Mouse (Mus musculus) cerebellum, postnatal 25 days (tissue): ENCODE measurements around the gene Ptgis.

Source experiments
- DNase-seq, 2 experiments: peaks; one replicate each; pipeline ENCODE4 v3.0.0; 2021; ENCODE audit warnings: mixed read lengths in 2 of 2

The Ptgis gene

DNA sequence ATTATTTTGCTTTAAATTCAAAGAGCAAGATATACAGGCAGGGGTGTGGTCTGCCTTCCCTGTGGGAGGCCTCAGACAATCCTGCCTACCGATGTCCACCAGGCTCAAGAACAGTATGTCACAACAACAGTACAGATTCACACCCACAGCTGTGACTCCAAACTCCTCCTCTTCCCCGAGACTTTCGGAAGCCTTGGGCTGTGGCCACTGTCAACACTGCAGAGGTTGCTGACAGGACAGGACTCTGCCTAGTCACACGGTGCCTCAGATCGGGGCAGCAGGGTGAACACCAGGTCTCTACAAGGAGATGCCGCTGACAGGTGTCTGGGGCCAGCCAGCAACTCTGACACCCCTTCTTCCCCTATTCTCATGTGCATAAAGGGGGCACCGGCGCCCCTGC is 92.7 kb downstream of the Ptgis start:
- DNase-seq = no peak

DNA sequence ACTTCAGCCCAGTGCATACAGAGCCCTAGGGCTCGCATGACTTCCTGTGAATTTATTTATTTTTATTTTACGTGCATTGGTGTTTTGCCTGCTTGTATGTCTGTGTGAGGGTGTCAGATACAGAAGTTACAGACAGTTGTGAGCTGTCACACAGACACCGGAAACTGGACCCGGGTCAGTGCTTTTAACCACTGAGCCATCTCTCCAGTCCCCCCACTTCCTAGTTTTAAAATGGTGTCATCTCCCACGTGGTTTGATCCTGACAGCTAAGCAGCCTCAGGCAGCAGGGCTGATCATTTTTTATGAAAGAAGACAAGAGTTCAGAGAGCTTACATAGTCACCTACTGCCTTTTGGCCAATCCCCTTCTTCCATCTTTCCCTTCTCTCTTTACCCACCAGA is 94.5 kb downstream of the Ptgis start:
- DNase-seq = no peak

DNA sequence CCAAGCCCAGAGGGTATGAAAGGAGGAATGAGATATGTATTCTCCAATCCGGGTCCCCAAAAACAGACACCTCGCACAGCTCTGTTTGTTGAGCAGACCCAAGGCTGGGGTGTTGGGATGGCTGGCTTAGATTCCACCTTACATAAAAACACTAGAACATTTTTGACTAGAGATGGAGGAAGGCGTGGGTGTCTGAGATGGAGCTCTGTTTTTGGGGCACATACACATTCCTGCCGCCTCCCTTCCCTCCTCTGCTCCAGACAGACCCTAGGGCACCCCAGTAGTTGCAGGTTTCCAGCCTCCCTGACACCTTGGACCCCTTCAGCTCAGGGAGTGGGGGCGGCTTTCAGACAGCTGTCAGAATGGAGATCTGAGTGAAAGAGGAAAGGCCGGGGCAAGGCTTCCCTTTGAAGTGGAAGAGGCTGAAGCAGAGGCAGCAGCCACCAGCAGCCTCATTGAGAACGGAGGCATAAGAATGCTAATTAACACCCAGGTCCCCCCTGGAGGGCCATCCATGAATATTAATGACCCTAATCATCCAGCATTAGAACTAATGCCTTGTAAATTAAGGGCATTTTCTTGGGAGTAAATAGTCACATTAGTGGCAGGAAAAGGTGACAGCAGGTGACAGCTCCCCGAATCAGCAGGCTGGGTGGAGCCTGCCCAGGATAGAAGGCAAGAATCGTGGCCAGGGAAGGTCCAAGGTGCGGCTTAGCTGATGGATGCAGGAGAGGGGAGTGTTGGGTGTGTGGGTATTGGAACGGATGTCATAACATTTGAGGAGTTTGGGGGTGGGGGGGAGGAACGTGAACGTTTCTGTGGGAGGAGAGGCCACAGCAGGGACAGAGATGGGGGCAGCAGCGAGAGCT is 95.7 kb downstream of the Ptgis start:
- no peak for DNase-seq

DNA sequence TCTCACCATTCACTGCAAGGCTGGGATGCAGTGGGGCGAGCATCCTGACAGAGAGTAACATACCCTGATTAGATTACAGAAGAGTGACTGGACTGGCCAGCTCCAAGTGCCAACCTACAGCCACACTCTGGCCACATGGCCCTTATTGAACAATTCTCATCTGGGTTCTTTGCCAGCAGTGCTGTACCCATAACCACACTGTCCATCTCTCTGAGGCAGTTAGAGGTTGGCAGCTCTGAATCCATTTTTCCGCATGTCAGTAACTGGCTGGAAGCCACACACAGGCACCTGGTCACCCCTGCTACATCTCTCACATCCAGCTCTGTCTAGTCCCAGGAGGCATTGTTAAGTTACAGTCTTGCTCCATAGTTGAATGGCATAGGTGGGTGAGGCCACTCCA is 96.5 kb downstream of the Ptgis start:
- DNase-seq = no peak

DNA sequence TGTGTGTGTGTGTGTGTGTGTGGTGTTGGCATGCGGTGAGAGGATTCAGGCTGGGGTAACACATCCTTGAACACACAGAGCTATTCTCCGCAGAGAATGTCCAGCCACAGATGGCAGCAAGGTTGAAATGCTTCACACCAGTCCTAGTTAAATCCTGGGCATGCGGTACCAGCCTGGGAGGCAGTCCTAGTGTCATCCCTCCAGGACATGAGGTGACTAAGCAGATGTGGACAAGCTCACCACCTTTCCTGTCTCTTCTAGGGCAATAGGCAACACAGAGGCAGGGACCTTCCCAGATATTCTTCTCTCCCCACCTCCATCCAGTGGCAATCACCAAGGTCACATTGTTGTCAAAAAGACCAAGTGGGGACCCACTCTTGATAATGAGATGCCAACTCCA is 98.1 kb downstream of the Ptgis start:
- no peak for DNase-seq

DNA sequence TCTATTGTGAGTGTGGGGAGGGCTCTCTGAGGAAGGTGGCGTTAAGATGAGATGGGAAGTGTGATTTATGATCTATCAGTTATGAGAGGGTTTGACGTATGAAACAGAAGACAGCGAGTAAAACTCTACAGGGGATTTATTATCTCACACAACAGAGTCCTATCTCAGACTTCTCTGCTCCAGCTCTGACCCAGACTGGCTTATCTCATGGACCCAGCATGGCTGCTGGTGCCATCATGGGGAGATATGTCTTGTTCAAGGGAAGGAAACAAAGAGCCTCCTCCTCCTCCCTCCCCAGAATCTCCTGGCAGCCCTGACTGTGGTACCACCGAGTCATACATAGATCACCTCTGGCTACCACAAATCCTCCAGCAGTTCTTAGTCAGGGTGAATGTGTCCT is 98.6 kb downstream of the Ptgis start:
- no peak for DNase-seq
